Mouse (Mus musculus) forebrain, embryonic 11.5 days (tissue): ENCODE measurements around the gene Agbl4. TPM values are rescaled to one million over a fixed set of nuclear protein-coding genes. Genes with fewer than 3 reads are reported as not detected.

Source experiments
- ATAC-seq: fragments of 200-750 bp; cut with Nextera tagmentation; replicated peaks from 2 replicates; pipeline ENCODE4 v1.8.0; 2017; ENCODE audit warnings: moderate TSS enrichment; ENCODE audit not compliant: low FRiP score
- DNase-seq: peaks from one replicate; pipeline ENCODE4 v3.0.0-alpha.2; 2017; ENCODE audit warnings: low spot score
- H3K27ac ChIP-seq: fragments of 300-500 bp; sonication (generic); 2 replicates; pipeline ENCODE4 v1.5.1; 2014; ENCODE audit warnings: low read depth, low read length
- H3K27me3 ChIP-seq: fragments of 300-500 bp; sonication (generic); 2 replicates; pipeline ENCODE4 v1.6.1; 2014; ENCODE audit warnings: mild to moderate bottlenecking, low read length, mixed read lengths; ENCODE audit not compliant: control insufficient read depth, insufficient read depth
- H3K36me3 ChIP-seq: fragments of 300-500 bp; sonication (generic); 2 replicates; pipeline ENCODE4 v1.6.1; 2014; ENCODE audit warnings: mild to moderate bottlenecking, low read length, moderate library complexity, mixed read lengths; ENCODE audit not compliant: control insufficient read depth, insufficient read depth
- H3K4me1 ChIP-seq: fragments of 300-500 bp; sonication (generic); replicated peaks from 2 replicates; pipeline ENCODE4 v1.6.1; 2014; ENCODE audit warnings: low read length, mixed read lengths; ENCODE audit not compliant: control insufficient read depth, insufficient read depth
- H3K4me2 ChIP-seq: fragments of 300-500 bp; sonication (generic); 2 replicates; pipeline ENCODE4 v1.6.1; 2014; ENCODE audit warnings: low read depth, mild to moderate bottlenecking, low read length, moderate library complexity, mixed read lengths; ENCODE audit not compliant: severe bottlenecking
- H3K4me3 ChIP-seq: fragments of 300-500 bp; sonication (generic); 2 replicates; pipeline ENCODE4 v1.5.1; 2014; ENCODE audit warnings: low read depth, low read length
- H3K9ac ChIP-seq: fragments of 300-500 bp; sonication (generic); 2 replicates; pipeline ENCODE4 v1.6.1; 2014; ENCODE audit warnings: low read length
- H3K9me3 ChIP-seq: fragments of 300-500 bp; sonication (generic); 2 replicates; pipeline ENCODE4 v1.6.1; 2016; ENCODE audit warnings: low read length, mixed read lengths; ENCODE audit not compliant: control insufficient read depth
- WGBS: fragments of 180-500 bp; shearing (Covaris S2); extraction: QIAGEN DNeasy Blood & Tissue Kit; methylation state at CpG from one replicate; pipeline ENCODE4 v1.1.7; 2014; 5-methylcytosine and 5-hydroxymethylcytosine counted together
- polyA plus RNA-seq: library from polyadenylated mRNA; unstranded; fragments of >200 nt; fragmentation: Nextera tagmentation; extraction: Ambion mirVana; gene quantifications from 2 replicates; pipeline ENCODE4 v1.2.1, GENCODE M21; 2014

Agbl4 gene
- polyA plus RNA-seq, 1 experiment from 2014 or later: 1.1 TPM

GRCm38 (mm10) chr4:111517063-111517792 is 1119.8 kb downstream of the Agbl4 start:
- Histone ChIP-seq H3K36me3 (no peaks in the 10 kb centered on the region), H3K9me3 (no peaks in the 10 kb centered on the region), H3K27me3 (no peaks in the 10 kb centered on the region), H3K27ac (no peak overlapping the region), H3K4me1 (no peaks in the 10 kb centered on the region), H3K4me3 (no peak overlapping the region), H3K4me2 (no peak overlapping the region), H3K9ac (no peak overlapping the region)
- no peak for ATAC-seq
- DNase-seq: no peak
- 50% methylated on average over 4 of the region's 4 CpGs for WGBS

GRCm38 (mm10) chr4:111518191-111518590 is 1120.7 kb downstream of the Agbl4 start:
- WGBS: 94% methylated on average over 4 of the region's 4 CpGs

GRCm38 (mm10) chr4:111519267-111519666 is 1121.8 kb downstream of the Agbl4 start:
- Histone ChIP-seq H3K4me1 (no peaks in the 10 kb centered on the region), H3K27me3 (no peaks in the 10 kb centered on the region), H3K9ac (no peak overlapping the region), H3K9me3 (no peaks in the 10 kb centered on the region), H3K4me3 (no peak overlapping the region), H3K4me2 (no peak overlapping the region), H3K27ac (no peak overlapping the region), H3K36me3 (no peaks in the 10 kb centered on the region)
- DNase-seq (no peak), ATAC-seq (no peak)
- WGBS: 71% methylated on average over 3 of the region's 3 CpGs

More at GRCm38 (mm10) chr4:111518191-111518590, 1120.7 kb downstream of the Agbl4 start:
- no peak overlapping the region for H3K4me3 ChIP-seq
- no peak overlapping the region for H3K27ac ChIP-seq
- DNase-seq (no peak), ATAC-seq (no peak)
- H3K4me2 ChIP-seq: no peak overlapping the region
- no peaks in the 10 kb centered on the region for H3K9me3 ChIP-seq
- H3K36me3 ChIP-seq: no peaks in the 10 kb centered on the region
- H3K4me1 ChIP-seq: no peaks in the 10 kb centered on the region
- H3K27me3 ChIP-seq: no peaks in the 10 kb centered on the region
- no peak overlapping the region for H3K9ac ChIP-seq

GRCm38 (mm10) chr4:111520006-111520405 is 1122.5 kb downstream of the Agbl4 start:
- Histone ChIP-seq H3K4me2 (no peak overlapping the region), H3K4me1 (no peaks in the 10 kb centered on the region), H3K27me3 (no peaks in the 10 kb centered on the region), H3K9me3 (no peaks in the 10 kb centered on the region), H3K36me3 (no peaks in the 10 kb centered on the region), H3K4me3 (no peak overlapping the region), H3K9ac (no peak overlapping the region), H3K27ac (no peak overlapping the region)
- WGBS: 94% methylated on average over 2 of the region's 2 CpGs
- DNase-seq: no peak
- no peak for ATAC-seq

GRCm38 (mm10) chr4:111522974-111523373 is 1125.5 kb downstream of the Agbl4 start:
- Histone ChIP-seq H3K4me1 (no peaks in the 10 kb centered on the region), H3K27ac (no peak overlapping the region), H3K4me3 (no peak overlapping the region), H3K9me3 (no peaks in the 10 kb centered on the region), H3K4me2 (no peak overlapping the region), H3K36me3 (no peaks in the 10 kb centered on the region), H3K9ac (no peak overlapping the region), H3K27me3 (no peaks in the 10 kb centered on the region)
- DNase-seq (no peak), ATAC-seq (no peak)
- WGBS: 79% methylated on average over 2 of the region's 2 CpGs

- ATAC-seq: no peak
- no peak overlapping the region for H3K27ac ChIP-seq
- WGBS: 94% methylated on average over 6 of the region's 6 CpGs
Observed at GRCm38 (mm10) chr4:111528961-111529360, 1131.5 kb downstream of the Agbl4 start.

GRCm38 (mm10) chr4:111529996-111530395 is 1132.5 kb downstream of the Agbl4 start:
- Histone ChIP-seq H3K9me3 (no peaks in the 10 kb centered on the region), H3K4me3 (no peak overlapping the region), H3K27me3 (no peaks in the 10 kb centered on the region), H3K4me2 (no peak overlapping the region), H3K4me1 (no peaks in the 10 kb centered on the region), H3K9ac (no peak overlapping the region), H3K27ac (no peak overlapping the region), H3K36me3 (no peaks in the 10 kb centered on the region)
- WGBS: 84% methylated on average over 4 of the region's 4 CpGs
- DNase-seq (no peak), ATAC-seq (no peak)

More at GRCm38 (mm10) chr4:111528961-111529360, 1131.5 kb downstream of the Agbl4 start:
- no peaks in the 10 kb centered on the region for H3K27me3 ChIP-seq
- H3K9me3 ChIP-seq: no peaks in the 10 kb centered on the region
- no peak overlapping the region for H3K4me3 ChIP-seq
- H3K4me1 ChIP-seq: no peaks in the 10 kb centered on the region
- no peak overlapping the region for H3K9ac ChIP-seq
- no peaks in the 10 kb centered on the region for H3K36me3 ChIP-seq
- no peak for DNase-seq
- no peak overlapping the region for H3K4me2 ChIP-seq

- Histone ChIP-seq H3K9ac (no peak overlapping the region), H3K27ac (no peak overlapping the region), H3K36me3 (no peaks in the 10 kb centered on the region), H3K9me3 (no peaks in the 10 kb centered on the region), H3K4me2 (no peak overlapping the region), H3K4me3 (no peak overlapping the region), H3K27me3 (no peaks in the 10 kb centered on the region), H3K4me1 (no peaks in the 10 kb centered on the region)
- ATAC-seq (no peak), DNase-seq (no peak)
- WGBS: 79% methylated on average over 2 of the region's 2 CpGs
Observed at GRCm38 (mm10) chr4:111530537-111530936, 1133.1 kb downstream of the Agbl4 start.

- no peaks in the 10 kb centered on the region for H3K27me3 ChIP-seq
- no peak overlapping the region for H3K9ac ChIP-seq
- no peaks in the 10 kb centered on the region for H3K4me1 ChIP-seq
- H3K27ac ChIP-seq: no peak overlapping the region
- no peak for DNase-seq
- 84% methylated on average over 2 of the region's 2 CpGs for WGBS
- no peak overlapping the region for H3K4me3 ChIP-seq
- no peak overlapping the region for H3K4me2 ChIP-seq
- ATAC-seq: no peak
- H3K9me3 ChIP-seq: no peaks in the 10 kb centered on the region
- no peaks in the 10 kb centered on the region for H3K36me3 ChIP-seq
Observed at GRCm38 (mm10) chr4:111544684-111545083, 1147.2 kb downstream of the Agbl4 start.
